Mouse (Mus musculus): ENCODE data around the gene Rpl13. TPM values are rescaled to one million over a fixed set of nuclear protein-coding genes. Genes with fewer than 3 reads are reported as not detected.
"Not testable (repeated sequence)": the region's sequence is repeated elsewhere in the genome, so short reads cannot be mapped to it uniquely, and the experiment has no call there.

Rpl13 gene
- total RNA-seq (2022) = 100 to 1,000 TPM; 359 to 512 (median 443) TPM

DNA sequence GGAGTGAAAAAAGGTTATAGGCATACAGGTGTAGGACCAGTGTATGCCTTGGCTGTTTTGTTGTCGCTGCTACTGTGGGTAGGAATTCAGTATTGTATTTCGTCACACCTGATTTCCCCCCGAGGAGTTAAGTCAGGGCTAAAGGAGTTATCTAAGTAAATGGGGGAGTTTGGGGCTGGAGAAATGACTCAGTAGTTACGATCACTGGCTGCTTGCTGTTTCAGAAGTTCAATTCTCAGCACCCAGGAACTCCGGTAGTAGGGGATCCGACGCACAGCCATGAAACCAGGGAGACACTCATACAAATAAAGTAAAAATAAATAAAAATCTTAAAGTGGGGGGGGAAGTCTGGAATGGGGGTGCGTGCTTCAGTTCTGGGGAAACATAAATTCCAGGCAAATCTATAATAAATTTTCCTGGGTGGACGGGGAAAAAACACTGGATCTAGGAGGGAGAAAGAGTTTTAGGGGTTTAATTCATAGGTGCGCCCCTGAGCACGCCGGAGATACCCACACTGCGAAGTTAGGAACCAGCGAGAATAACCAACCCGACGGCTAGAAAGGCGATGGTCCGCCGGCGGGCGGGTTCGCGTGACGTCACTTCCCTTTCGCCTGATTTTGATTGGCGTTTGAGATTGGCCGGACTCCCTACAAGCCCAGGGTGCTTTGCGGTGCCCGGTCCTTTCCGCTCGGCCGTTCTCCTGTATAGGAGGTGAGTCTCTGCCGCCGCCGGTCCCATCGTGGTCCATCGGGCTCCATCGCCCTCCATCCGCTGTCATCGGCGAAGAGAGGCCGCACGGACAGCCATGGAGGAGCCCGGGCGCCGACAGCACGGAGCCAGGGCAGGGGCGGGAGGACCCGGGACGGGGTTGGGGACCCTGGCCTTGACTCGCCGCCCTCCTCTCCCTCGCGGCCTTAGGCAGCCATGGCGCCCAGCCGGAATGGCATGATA lies at the start of gene Rpl13:
Rpl13 (plus strand) TSS at position 616 of the 951 bp plus-strand sequence.
- peak; percentile 97 to 98 for DNase-seq (ENCODE audit: low spot score in 2 of 2)

DNA sequence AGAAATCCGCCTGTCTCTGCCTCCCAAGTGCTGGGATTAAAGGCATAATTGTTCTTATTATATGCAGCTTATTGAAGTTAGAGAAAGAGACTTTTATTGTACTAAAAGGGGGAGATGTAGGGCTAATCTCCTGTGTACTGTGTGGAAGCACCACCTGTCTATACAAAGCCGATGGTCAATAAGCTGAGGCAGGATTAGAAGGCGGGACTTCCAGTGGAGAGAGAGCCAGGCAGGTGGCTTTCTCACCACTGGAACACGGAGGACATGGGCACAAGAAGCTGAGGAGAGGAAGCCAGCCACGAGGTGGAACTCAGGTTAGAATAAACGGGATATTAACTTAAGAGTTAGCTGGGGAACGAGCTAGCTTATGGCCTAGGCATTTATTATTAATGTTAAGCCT lies 39.4 kb upstream of the Rpl13 start, which contains the start of gene Spg7:
Spg7 (plus strand) TSS at position 222 of the 400 bp plus-strand sequence.
- DNase-seq (ENCODE audit: low spot score in 2 of 2) = no peak

DNA sequence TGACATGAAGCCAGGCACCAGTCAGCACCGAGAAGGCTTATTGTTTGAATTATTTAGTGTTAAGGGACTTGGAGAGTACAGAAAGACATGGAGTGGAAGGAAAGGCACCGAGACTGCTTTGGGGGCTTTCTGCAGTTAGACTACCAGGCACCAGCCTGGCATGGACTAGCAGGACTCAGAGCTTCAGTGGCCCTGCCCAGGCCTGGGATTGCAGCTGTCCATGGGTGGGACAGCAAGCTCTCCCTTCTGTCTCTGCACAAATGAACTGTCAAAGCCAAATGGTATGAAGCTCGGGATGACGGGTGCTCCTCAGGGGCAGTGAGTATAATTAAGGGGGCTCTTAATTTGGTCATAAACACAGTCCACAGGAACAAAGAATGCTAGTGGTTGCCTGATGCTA lies 38.1 kb upstream of the Rpl13 start:
- DNase-seq (ENCODE audit: low spot score in 2 of 2) = no peak

DNA sequence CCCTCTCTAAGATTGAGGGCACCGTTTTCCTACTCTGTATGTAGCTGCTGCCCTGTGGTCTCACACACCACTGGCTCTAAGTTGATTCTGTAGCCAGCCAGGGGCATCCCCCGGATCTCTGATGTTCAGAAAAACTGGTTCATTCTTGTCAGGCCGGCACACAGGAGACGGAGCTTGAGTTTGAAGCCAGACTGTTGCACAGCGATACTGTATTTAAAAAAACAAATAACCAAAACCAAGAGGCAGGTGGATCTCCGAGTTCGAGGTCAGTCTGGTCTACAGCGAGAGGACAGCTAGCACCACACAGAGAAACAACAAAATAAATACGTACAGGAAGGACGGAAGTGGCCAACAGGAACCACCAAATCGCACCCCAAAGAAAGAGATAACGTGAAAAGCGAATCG lies 37.3 kb upstream of the Rpl13 start:
- no peak for DNase-seq (ENCODE audit: low spot score in 2 of 2)

DNA sequence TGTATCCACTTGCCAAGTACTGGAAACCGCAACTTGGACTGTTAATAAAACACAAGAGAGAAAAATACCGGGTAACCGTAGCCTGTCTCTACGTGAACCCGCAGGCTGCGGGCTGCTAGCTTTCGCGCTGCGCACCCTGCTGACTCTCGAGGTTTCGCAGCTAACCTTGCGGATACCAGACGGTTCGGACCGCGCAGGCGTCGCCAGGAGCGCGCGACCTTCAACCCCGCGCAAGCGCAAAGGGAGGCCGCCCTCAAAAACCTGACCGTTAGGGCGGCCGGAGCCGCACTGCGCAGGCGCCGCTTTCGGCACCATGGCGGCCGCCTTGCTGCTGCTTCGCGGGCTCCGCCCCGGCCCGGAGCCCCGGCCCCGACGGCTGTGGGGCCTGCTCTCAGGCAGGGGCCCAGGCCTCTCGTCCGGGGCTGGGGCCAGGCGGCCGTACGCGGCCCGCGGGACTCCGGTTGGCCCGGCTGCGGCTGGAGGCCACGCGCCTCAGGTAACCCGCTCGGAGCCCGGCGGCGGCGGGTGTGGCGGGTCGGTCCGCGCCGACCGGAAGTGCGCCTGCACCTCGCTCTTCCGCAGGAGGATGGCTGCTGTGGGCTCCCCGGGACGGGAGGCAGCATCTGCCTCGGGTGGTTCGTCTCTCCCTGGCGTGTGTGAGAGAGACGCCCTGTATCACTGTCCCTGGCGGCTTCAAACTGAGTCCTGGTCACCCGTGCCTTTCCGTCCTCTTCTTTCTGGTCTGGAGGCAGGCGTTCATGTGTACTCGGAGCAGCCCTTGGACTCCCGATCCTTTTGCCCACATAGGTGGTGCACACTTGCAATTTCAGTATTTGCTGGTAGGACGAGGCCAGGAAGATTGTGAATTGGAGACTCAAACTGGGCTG lies 36.7 kb upstream of the Rpl13 start:
- DNase-seq (ENCODE audit: low spot score in 2 of 2) = peak; percentile 90 to 95

DNA sequence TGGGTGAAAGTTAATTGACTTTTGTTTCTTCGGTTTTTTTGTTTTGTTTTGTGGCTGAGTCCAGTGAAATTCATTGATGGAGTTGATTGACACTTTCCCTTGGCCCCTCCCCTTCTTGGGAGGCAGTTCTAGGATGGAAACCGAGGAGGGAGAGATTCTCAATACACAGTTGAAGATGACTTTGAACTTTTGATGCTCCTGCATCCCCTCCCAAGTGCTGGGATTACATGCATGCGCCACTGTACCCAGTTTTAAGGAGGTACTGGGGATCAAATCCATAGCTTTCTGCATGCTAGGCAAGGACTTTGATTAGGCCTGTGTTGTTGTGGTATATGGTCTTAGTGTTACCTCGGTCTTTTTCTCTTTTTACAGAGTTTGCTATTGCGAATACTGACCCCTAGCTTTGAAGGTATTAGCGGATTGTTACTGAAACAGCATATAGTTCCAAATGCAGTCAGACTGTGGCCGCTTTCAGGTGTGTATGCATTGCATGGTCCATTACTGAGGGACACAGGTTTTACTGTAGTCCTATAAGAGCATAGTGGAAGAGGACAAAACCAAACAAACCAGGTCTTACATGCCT lies 36.0 kb upstream of the Rpl13 start:
- DNase-seq (ENCODE audit: low spot score in 2 of 2) = no peak

DNA sequence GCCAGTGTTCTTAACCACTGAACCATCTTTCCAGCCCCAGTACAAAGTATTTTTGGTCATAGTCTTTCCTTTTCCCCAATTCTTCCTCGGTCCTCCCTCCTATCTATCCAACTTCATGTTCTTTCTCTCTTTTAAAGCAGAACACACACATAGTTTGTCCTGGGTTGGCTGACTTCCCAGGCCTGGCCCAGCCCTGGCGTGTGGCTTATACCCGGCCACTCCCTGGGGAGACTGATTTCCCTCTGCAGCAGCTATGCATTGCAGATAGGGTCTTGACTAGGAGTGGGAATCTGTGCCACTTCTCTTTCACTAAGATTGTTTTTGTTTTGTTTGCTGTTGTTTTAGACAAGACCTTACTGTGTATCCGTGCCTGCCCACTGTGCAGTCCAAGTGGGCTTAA lies 31.0 kb upstream of the Rpl13 start:
- DNase-seq (ENCODE audit: low spot score in 2 of 2) = no peak

DNA sequence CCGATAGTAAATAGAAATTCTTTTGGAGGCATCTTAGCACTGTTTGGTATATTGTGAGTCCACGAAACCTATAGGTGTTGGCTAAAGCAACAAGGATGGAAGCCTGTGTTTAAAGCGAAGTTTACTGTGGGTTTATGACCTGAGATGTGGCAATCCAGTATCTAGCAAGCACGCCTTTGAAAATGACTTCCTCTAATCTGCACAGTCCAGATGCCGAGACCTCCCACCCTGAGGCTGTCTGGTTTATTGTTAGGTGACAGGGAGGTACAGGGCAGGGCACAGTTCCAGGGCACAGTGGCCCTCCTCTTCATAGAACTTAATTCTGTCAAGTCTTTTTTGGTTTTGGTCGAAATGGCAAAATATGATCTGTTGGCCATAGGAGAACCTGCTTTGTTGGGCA lies 24.9 kb upstream of the Rpl13 start:
- no peak for DNase-seq (ENCODE audit: low spot score in 2 of 2)

DNA sequence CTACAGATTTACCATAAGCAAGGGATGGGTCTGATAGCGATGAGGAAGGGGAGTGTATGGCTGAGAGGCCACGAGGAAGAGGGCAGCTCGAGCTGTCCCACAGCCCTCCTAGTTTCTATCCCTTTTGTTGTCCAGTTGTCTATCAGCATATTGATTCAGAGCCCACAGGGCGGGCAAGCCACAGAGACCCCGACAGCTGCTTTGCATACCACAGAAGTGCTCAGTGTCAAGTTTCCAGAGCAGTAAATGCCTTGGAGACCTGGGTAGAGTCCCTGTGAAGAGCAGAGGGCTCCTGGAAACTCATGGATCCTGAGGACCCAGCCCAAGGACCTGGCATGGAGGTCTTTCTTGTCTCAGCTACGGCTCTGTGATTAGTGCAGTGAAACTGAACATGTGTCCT lies 19.2 kb upstream of the Rpl13 start:
- no peak for DNase-seq (ENCODE audit: low spot score in 2 of 2)

DNA sequence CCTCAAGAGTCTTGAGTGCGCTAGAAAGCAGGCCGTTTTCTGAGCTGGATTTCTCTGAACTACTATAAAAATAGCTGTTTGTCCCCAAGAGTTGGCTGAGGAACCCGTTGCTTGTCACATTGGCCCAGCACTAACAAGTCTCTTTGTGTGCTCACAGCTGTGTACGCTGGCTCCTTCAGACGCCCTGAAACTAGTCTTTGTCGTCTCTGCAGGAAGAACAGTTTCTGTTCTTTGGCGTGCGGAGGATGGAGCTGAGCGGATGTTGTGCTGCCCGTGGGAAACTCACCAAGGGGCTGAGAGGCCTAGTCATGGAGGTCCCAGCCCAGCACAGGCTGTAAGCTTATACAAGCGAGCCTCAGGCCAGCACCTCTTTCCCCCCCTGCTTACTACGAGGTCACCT lies 18.5 kb upstream of the Rpl13 start:
- DNase-seq (ENCODE audit: low spot score in 2 of 2) = peak; percentile 62 to 70

DNA sequence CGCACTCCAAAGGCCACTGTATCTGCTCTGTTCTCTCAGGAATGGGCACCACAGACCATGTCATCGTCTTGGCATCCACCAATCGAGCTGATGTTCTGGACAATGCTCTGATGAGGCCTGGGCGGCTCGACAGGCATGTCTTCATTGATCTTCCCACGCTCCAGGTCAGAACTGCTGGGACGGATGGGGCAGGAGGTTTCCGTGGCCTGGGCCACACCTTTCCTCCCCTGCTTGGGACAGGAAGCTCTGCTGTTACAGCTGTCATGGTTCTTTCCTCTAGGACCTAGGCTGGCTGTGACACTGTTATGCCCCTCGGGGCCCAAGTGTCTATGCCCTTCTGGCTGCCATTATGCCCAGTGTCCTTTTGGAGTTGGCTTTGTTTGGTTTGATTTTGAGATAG lies 14.9 kb upstream of the Rpl13 start:
- no peak for DNase-seq (ENCODE audit: low spot score in 2 of 2)

DNA sequence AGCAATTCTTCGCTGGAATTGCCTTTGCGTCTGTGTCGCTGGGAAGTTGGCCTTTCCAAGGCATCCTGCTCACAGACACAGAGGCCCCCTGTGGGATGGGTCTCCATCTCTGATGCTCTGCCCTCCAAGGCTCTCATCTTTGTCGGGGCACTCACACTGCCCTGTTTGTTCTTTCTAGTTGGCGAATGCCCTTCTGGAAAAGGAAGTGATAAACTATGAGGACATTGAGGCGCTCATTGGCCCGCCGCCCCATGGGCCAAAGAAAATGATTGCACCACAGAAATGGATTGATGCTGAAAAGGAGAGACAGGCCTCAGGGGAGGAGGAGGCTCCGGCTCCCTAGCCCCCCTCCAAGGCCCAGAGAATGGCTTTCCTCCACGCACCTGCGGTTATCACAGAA lies 4.9 kb upstream of the Rpl13 start:
- DNase-seq (ENCODE audit: low spot score in 2 of 2) = no peak

DNA sequence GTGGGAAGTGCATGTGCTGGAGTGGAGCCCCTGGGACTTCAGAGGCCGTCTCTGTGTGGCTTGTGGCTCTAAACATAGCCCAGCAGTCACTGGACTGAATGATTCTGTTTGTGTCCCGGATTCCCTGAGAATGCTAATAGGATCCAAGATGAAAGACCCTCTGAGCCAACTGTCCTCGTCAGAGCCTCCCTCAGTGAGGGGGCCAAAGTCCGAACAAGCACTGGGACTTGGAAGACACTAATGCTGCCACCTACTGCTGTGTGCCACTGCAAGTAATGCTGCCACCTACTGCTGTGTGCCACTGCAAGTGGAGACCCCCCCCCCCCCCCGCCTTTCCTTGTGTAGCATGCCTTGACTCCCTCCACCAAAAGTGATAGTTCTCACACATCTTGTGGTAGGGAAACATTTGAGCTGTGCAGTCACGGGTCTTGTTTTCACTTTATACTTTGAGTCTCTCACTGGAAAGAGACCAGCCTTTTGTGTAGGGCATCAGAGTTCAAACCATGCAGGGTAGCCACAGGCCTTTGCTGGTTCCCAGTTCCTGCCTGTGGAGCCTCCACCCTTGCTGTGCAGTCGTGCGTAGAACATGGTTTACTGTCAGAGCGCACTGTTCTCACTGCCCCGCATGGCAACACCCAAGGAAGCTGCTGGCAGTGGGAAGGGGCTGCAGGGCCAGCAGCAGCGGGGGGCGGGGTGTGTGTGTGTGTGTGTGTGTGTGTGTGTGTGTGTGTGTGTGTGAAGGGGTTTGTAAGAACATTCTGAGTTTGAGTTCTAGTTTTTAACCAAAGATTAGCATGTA lies 4.2 kb upstream of the Rpl13 start:
- DNase-seq (ENCODE audit: low spot score in 2 of 2) = no peak

DNA sequence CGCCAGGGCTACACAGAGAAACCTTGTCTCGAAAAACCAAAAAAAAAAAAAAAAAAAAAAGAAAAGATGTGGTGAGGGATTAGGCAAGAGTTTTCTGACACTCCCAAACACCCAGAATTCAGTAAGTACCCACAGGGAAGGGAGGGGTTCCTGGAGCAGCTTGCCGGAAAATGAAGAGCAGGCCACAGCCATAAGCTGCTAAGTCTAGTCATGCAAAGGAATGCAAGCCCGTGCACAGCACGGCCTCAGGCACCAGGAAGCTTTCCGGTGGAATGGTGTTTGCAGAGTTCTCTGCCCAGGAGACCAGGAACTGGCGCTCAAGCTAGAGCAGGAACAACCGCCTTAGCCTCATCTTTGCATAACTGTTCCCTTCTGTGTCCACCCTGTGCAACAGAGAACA lies 1.9 kb upstream of the Rpl13 start:
- DNase-seq (ENCODE audit: low spot score in 2 of 2) = no peak

DNA sequence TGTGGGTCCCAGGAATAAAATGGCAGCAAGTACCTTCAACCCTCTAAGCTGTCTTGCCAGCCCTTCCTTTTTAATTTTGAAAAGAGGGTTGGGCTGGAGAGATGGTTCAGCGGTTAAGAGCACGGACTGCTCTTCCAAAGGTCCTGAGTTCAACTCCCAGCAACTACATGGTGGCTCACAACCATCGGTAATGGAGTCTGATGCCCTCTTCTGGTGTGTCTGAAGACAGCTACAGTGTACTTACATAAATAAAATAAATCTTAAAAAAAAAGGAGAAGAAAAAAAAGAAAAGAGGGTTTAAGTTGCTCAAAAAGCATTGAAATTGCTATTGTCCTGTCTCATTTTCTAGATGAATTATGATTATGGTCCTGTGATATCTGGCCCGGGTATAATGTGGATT lies 906 bp upstream of the Rpl13 start:
- no peak for DNase-seq (ENCODE audit: low spot score in 2 of 2)

DNA sequence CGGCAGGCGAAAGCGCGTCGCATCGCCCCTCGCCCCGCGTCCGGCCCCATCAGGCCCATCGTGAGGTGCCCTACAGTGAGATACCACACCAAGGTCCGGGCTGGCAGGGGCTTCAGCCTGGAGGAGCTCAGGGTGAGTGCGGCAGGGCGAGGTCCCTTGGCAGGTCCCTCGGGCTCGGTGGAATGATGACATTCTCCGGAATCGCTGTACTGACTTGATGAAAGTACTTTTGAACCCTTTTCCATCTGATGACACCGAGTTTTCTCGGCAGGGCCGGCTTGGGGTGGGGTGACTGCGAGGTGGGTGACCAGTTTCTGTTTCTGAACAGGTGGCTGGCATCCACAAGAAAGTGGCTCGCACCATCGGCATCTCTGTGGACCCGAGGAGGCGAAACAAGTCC lies 705 bp downstream of the Rpl13 start:
- not testable (repeated sequence) for DNase-seq (ENCODE audit: low spot score in 2 of 2)

DNA sequence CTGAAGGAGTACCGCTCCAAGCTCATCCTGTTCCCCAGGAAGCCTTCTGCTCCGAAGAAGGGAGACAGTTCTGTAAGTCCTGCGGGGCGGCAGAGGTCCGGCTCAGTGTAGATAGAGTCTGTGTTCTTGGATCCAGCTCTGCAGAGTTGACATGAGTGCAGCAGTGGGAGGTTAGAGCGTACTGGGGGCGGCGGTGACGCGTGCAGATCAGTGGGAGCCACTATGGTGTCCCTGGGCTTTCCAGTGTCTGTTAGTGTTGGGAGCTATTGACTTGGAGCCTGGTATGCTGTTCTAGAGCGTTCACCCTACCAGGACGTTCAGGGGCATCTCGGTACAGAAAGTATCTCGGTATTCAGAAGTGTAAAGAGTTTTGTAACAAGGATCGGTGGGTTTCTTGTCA lies 1.1 kb downstream of the Rpl13 start:
- no peak for DNase-seq (ENCODE audit: low spot score in 2 of 2)

DNA sequence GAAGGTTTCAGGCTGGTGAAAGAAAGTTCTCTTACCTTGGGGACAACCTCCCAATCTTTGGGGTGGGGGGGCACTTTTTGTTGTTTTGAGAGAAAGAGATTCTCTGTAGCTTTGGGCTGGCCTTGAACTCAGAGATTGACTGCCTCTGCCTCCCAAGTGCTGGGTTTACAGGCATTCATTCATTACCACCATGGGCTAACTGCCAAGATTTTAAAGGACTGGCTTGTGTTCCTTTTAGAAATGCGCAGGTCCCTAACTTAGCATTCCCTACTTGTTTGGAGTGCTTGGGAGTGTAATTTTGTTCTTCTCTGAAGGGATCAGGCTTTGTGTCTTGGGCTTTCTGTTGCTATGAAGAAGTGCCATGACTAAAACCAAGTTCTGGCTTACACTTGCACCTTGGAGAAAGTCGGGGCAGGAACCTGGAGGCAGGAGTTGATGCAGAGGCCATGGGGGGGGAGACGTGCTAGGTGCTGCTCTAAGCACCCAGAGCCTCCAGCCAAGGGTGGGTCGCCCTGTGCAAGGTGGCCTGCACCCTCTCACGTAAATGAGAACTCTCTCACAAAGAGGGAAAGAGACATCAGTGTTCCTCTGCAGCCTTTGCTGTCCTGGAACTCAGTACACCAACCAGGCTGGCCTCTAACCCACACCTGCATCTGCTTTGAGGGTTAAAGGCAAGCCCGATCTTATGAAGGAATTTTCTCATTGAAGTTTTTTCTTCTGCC lies 2.1 kb downstream of the Rpl13 start:
- DNase-seq (ENCODE audit: low spot score in 2 of 2) = no peak

DNA sequence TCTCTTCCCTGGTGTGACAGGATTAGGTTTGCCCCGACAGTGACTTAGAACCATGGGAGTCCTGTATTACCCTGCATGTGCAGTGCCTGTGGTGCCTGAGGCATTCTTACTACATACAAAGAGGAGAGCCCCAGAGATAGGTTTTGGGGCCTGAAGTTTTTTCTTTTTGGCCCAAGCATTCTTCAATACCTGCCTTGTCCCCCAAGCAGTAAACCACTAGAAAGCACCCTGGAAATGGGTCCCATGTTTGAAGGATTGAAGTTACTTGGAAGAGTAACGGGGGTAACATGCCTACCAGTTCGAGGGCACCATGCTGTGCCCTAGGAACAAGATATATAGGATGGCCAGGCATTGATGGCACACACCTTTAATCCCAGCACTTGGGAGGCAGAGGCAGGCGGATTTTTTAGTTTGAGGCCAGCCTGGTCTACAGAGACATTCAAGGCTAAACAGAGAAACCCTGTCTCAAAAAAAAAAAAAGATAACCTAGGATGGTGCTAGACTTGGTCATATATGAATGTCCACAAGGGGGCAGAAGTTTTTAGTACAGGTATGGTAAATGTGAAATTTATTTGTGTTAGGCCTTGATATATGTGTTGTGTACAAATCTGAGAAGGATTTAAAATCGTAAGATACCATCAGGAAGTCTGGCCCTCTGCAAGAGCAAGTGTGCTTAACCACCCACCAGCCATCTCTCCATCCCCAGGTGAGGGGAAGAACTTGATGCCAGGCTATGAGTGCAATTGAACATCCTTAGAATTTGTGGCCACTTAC lies 3.6 kb downstream of the Rpl13 start:
- no peak for DNase-seq (ENCODE audit: low spot score in 2 of 2)

DNA sequence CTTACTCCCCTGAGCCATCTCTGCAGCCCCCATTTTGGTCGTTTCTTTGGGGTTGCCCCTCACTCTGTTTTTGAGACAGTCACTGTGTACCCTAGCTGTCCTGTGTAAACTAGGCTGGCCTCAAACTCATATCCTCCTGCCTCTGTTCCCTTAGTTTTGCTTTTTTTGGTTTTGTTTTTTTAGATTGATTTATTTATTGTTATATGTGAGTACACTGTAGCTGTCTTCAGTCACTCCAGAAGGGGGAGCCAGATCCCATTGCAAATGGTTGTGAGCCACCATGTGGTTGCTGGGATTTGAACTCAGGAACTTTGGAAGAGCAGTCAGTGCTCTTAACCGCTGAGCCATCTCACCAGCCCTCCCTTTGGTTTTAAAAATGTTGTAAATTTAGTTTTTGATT lies 4.4 kb downstream of the Rpl13 start:
- no peak for DNase-seq (ENCODE audit: low spot score in 2 of 2)

All from layer of hippocampus, adult 8-10 months (tissue).